Mouse (Mus musculus): ENCODE measurements around the gene Ifrd2.

- TF ChIP-seq POLR2A (IDR thresholded peaks at IDR 0.05; ENCODE audit: low read depth, low read length) (no peak), CTCF (IDR thresholded peaks at IDR 0.05; ENCODE audit: borderline replicate concordance, insufficient read depth, low read length) (no peak)
Observed at GRCm38 (mm10) chr9:107556346-107556745, 31.1 kb upstream of the Ifrd2 start.
